Mouse (Mus musculus): ENCODE data around the gene Gm14685. TPM values are rescaled to one million over a fixed set of nuclear protein-coding genes. Genes with fewer than 3 reads are reported as not detected.
"Not testable (repeated sequence)": the region's sequence is repeated elsewhere in the genome, so short reads cannot be mapped to it uniquely, and the experiment has no call there.

Gene Gm14685
- polyA plus RNA-seq (2014; fragmentation: Nextera tagmentation; extraction: Ambion mirVana), result not detected in 2 replicates

DNA sequence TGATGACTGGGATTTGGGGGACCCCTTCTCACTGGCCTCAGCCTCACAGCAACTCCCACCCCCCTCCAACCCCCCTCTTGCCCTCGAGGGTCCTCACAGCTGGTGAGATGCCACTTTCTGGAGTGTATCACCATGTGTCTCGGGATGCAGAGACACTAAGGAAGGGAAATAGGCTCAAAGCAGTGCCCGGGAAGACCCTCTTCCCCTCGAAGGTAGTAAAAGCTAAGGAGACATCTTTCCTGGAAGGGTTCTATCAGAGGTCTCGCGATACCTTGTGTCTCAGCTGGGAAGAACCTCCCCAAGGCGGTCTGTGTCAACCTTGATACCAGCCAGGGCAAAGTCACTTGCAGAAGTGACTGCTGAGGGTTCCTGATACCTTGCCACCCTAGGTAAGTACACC lies at the start of gene Gm14685:
TSS of gene Gm14685 (plus strand) at position 301 of the 400 bp plus-strand sequence.
- not testable (repeated sequence) for H3K4me3 ChIP-seq (ENCODE audit: low read depth, low read length); H3K4me2 ChIP-seq (ENCODE audit: low read depth, severe bottlenecking); DNase-seq (ENCODE audit: low spot score); H3K9ac ChIP-seq (ENCODE audit: low read length); H3K27me3 ChIP-seq (ENCODE audit: control insufficient read depth, insufficient read depth, low read length); H3K27ac ChIP-seq (replicated peaks; ENCODE audit: low read depth, low read length); H3K4me1 ChIP-seq (ENCODE audit: control insufficient read depth, insufficient read depth, low read length); ATAC-seq (ENCODE audit: insufficient number of reproducible peaks, low FRiP score, low TSS enrichment, low read depth); H3K36me3 ChIP-seq (ENCODE audit: control insufficient read depth, insufficient read depth, low read length); H3K9me3 ChIP-seq (ENCODE audit: control insufficient read depth, low read length)
- no CpG with 5 or more reads among the region's 7 CpGs for WGBS

DNA sequence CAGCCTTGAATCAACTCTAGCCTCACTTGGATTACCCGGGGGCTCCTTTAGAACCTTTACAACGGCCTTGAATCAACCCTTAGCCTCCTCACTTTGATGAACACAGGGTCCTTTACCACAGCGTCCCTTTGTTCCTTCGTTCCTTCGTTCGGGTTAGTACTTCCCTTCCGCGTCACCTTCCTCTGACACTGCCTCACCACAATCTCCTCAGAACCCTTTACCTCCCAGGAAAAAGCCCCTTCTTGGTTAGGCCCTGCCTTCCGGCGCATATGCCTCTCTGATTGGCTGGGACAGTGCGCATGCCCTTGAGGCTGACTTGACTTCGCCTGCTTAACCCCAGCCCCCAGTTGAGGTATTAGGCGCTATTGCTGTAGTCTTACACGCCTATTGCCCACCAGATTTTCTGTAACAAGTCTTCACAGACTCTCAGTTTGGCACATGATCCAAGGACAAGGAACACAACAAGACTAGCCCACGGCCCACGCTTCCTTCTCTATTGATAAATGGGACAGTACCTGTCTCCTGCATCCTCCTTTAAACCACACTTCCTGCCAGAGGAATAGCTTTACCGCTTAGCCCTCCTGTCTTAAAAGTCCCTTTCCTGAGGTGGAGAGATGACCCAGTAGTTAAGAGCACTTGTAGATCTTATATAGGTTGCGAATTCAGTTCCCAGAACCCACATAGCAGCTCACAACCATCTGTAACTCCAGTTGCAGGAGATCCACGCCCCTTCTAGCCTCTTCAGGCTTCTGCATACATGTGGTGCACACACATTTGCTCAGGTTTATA lies 34.4 kb upstream of the Gm14685 start, which contains the start of gene Xlr4a:
TSS of gene Xlr4a (minus strand) at position 212 of the 789 bp plus-strand sequence.
- not testable (repeated sequence) for H3K27ac ChIP-seq (replicated peaks; ENCODE audit: low read depth, low read length); ATAC-seq (ENCODE audit: insufficient number of reproducible peaks, low FRiP score, low TSS enrichment, low read depth); H3K9ac ChIP-seq (ENCODE audit: low read length); H3K9me3 ChIP-seq (ENCODE audit: control insufficient read depth, low read length); H3K4me1 ChIP-seq (ENCODE audit: control insufficient read depth, insufficient read depth, low read length); H3K36me3 ChIP-seq (ENCODE audit: control insufficient read depth, insufficient read depth, low read length); DNase-seq (ENCODE audit: low spot score); H3K4me2 ChIP-seq (ENCODE audit: low read depth, severe bottlenecking); H3K4me3 ChIP-seq (ENCODE audit: low read depth, low read length); H3K27me3 ChIP-seq (ENCODE audit: control insufficient read depth, insufficient read depth, low read length)
- 83% methylated on average over 17 of the region's 19 CpGs for WGBS

DNA sequence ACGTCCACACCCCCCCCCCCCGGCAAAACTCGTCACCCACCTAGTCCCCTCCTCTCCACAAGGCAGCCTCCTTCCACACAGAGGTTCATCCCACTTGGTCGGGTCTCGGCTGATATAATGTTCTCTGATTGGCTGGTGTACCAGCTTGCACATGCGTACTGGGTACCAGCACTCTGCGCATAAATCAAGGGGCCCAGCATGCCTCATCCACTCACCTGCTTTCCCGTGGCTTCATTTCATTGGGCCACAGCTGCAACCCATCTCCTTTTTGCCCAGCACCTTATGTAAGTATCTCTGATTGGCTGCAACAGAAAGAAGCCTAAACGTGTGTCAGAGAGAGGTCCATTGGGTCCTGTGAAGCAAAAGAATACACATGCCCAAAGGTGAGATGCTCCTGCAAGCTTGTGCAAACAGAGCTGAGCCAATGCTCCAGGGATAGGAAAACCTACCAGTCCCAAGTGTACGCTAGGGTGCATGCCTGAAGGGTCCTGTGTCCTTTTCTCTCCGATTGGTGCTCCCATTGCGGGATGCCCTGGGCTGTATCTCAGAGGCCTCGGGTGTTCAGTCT lies 19.8 kb upstream of the Gm14685 start, which contains the start of gene Xlr3a:
TSS of gene Xlr3a (minus strand) at position 155 of the 568 bp plus-strand sequence.
- not testable (repeated sequence) for H3K9ac ChIP-seq (ENCODE audit: low read length); H3K4me3 ChIP-seq (ENCODE audit: low read depth, low read length); H3K9me3 ChIP-seq (ENCODE audit: control insufficient read depth, low read length); DNase-seq (ENCODE audit: low spot score); ATAC-seq (ENCODE audit: insufficient number of reproducible peaks, low FRiP score, low TSS enrichment, low read depth); H3K4me2 ChIP-seq (ENCODE audit: low read depth, severe bottlenecking); H3K27ac ChIP-seq (replicated peaks; ENCODE audit: low read depth, low read length); H3K4me1 ChIP-seq (ENCODE audit: control insufficient read depth, insufficient read depth, low read length); H3K36me3 ChIP-seq (ENCODE audit: control insufficient read depth, insufficient read depth, low read length); H3K27me3 ChIP-seq (ENCODE audit: control insufficient read depth, insufficient read depth, low read length)
- 77% methylated on average over 11 of the region's 13 CpGs for WGBS

DNA sequence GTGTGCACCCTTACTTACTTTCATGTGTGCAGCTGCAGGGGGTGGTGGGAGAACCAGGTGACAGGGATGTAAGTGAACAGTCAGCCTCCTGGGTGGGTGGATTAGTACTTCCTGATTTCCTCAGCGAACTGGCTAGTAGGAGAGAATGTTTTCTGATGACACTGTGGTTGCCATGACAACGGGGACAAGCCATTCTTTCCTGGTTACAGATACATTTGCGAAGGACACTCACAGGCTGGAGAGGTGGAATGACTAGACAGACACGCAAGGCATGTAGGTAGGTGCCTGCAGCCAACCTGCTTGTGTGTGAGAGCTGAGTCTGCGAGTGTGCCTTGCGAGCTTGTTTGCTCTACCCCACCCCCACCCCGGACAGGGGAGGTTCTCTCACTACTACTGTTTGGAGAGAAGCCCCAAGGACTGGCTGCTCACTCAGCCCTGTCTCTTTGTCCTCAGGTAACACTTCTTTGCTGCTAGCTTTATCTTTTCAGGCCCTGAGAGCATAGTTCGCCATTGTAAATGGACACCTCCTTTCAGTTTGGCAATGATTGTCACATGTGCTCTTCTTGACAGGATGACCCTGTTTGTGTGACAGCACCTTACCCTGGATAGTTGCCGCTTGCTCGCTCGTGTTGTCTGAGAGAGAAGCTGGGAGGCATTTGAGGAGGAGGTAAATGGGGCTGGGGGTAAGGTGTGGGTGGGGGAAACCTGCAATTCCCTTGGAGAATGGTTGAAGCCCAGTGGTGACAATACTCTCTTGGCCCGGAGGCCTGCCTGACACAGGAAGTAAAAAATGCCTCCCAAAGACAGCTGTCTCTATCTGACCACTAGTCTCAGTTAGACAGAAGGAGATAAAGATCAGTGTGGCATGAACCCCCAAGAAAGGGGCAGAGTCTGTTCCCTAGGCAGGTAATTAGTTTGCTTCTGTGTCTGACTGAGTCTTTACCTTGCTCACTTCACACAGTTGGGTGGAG lies 6.3 kb downstream of the Gm14685 start:
- DNase-seq (ENCODE audit: low spot score); H3K27me3 ChIP-seq (ENCODE audit: control insufficient read depth, insufficient read depth, low read length); H3K9ac ChIP-seq (ENCODE audit: low read length); ATAC-seq (ENCODE audit: insufficient number of reproducible peaks, low FRiP score, low TSS enrichment, low read depth); H3K9me3 ChIP-seq (ENCODE audit: control insufficient read depth, low read length); H3K4me2 ChIP-seq (ENCODE audit: low read depth, severe bottlenecking); H3K4me3 ChIP-seq (ENCODE audit: low read depth, low read length); H3K27ac ChIP-seq (replicated peaks; ENCODE audit: low read depth, low read length); H3K36me3 ChIP-seq (ENCODE audit: control insufficient read depth, insufficient read depth, low read length); H3K4me1 ChIP-seq (ENCODE audit: control insufficient read depth, insufficient read depth, low read length): not testable (repeated sequence)
- WGBS, result no CpG with 5 or more reads among the region's 12 CpGs

- H3K9ac ChIP-seq (ENCODE audit: low read length); DNase-seq (ENCODE audit: low spot score); H3K4me1 ChIP-seq (ENCODE audit: control insufficient read depth, insufficient read depth, low read length); H3K27me3 ChIP-seq (ENCODE audit: control insufficient read depth, insufficient read depth, low read length); ATAC-seq (ENCODE audit: insufficient number of reproducible peaks, low FRiP score, low TSS enrichment, low read depth); H3K27ac ChIP-seq (replicated peaks; ENCODE audit: low read depth, low read length); H3K4me3 ChIP-seq (ENCODE audit: low read depth, low read length); H3K4me2 ChIP-seq (ENCODE audit: low read depth, severe bottlenecking); H3K36me3 ChIP-seq (ENCODE audit: control insufficient read depth, insufficient read depth, low read length); H3K9me3 ChIP-seq (ENCODE audit: control insufficient read depth, low read length): not testable (repeated sequence)
- WGBS, result no CpG with 5 or more reads among the region's 7 CpGs
Measured at GRCm38 (mm10) chrX:73143218-73143618, 26.4 kb downstream of the Gm14685 start.

GRCm38 (mm10) chrX:73148496-73148895 lies 31.6 kb downstream of the Gm14685 start, which contains the start of gene Xlr5b:
TSS of gene Xlr5b (plus strand) at chrX:73148796.
- H3K4me2 ChIP-seq (ENCODE audit: low read depth, severe bottlenecking); H3K9me3 ChIP-seq (ENCODE audit: control insufficient read depth, low read length); H3K4me3 ChIP-seq (ENCODE audit: low read depth, low read length); H3K27ac ChIP-seq (replicated peaks; ENCODE audit: low read depth, low read length); H3K36me3 ChIP-seq (ENCODE audit: control insufficient read depth, insufficient read depth, low read length); H3K9ac ChIP-seq (ENCODE audit: low read length); H3K27me3 ChIP-seq (ENCODE audit: control insufficient read depth, insufficient read depth, low read length); H3K4me1 ChIP-seq (ENCODE audit: control insufficient read depth, insufficient read depth, low read length); DNase-seq (ENCODE audit: low spot score); ATAC-seq (ENCODE audit: insufficient number of reproducible peaks, low FRiP score, low TSS enrichment, low read depth): not testable (repeated sequence)
- no CpG with 5 or more reads among the region's 20 CpGs for WGBS

DNA sequence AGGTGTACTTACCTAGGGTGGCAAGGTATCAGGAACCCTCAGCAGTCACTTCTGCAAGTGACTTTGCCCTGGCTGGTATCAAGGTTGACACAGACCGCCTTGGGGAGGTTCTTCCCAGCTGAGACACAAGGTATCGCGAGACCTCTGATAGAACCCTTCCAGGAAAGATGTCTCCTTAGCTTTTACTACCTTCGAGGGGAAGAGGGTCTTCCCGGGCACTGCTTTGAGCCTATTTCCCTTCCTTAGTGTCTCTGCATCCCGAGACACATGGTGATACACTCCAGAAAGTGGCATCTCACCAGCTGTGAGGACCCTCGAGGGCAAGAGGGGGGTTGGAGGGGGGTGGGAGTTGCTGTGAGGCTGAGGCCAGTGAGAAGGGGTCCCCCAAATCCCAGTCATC lies 32.5 kb downstream of the Gm14685 start, which contains the start of gene DXBay18:
TSS of gene DXBay18 (minus strand) at position 101 of the 400 bp plus-strand sequence.
- H3K27ac ChIP-seq (replicated peaks; ENCODE audit: low read depth, low read length); H3K9me3 ChIP-seq (ENCODE audit: control insufficient read depth, low read length); H3K4me3 ChIP-seq (ENCODE audit: low read depth, low read length); H3K4me1 ChIP-seq (ENCODE audit: control insufficient read depth, insufficient read depth, low read length); H3K36me3 ChIP-seq (ENCODE audit: control insufficient read depth, insufficient read depth, low read length); H3K9ac ChIP-seq (ENCODE audit: low read length); H3K4me2 ChIP-seq (ENCODE audit: low read depth, severe bottlenecking); ATAC-seq (ENCODE audit: insufficient number of reproducible peaks, low FRiP score, low TSS enrichment, low read depth); H3K27me3 ChIP-seq (ENCODE audit: control insufficient read depth, insufficient read depth, low read length); DNase-seq (ENCODE audit: low spot score): not testable (repeated sequence)
- WGBS, result no CpG with 5 or more reads among the region's 7 CpGs

- not testable (repeated sequence) for H3K9ac ChIP-seq (ENCODE audit: low read length); H3K9me3 ChIP-seq (ENCODE audit: control insufficient read depth, low read length); H3K36me3 ChIP-seq (ENCODE audit: control insufficient read depth, insufficient read depth, low read length); H3K4me2 ChIP-seq (ENCODE audit: low read depth, severe bottlenecking); ATAC-seq (ENCODE audit: insufficient number of reproducible peaks, low FRiP score, low TSS enrichment, low read depth); H3K27me3 ChIP-seq (ENCODE audit: control insufficient read depth, insufficient read depth, low read length); H3K4me3 ChIP-seq (ENCODE audit: low read depth, low read length); H3K4me1 ChIP-seq (ENCODE audit: control insufficient read depth, insufficient read depth, low read length); DNase-seq (ENCODE audit: low spot score); H3K27ac ChIP-seq (replicated peaks; ENCODE audit: low read depth, low read length)
- WGBS, result 79% methylated on average over 4 of the region's 15 CpGs
Measured at GRCm38 (mm10) chrX:73176889-73177288, 60.0 kb downstream of the Gm14685 start, which contains the start of gene Spin2d. TSS of gene Spin2d (minus strand) at chrX:73176989.
